Mouse (Mus musculus) embryonic fibroblast, embryonic 13.5 days (primary cell): ENCODE results near the gene Sufu.

Experiments
- CTCF ChIP-seq: IDR thresholded peaks from 2 replicates; pipeline ENCODE4 v1.5.1; 2011; ENCODE audit warnings: mild to moderate bottlenecking, control low read depth, low read length, moderate library complexity, borderline replicate concordance; ENCODE audit not compliant: insufficient read depth
- POLR2A ChIP-seq: IDR thresholded peaks from 2 replicates; pipeline ENCODE4 v1.6.1; 2011; ENCODE audit warnings: low read depth, mild to moderate bottlenecking, control low read depth, low read length, moderate library complexity

- no peak for TF ChIP-seq POLR2A
- TF ChIP-seq CTCF = no peak
Measured at GRCm38 (mm10) chr19:46446436-46447020, 49.8 kb downstream of the Sufu start.
